Mouse (Mus musculus): ENCODE results near the gene Ubr3.

DNA sequence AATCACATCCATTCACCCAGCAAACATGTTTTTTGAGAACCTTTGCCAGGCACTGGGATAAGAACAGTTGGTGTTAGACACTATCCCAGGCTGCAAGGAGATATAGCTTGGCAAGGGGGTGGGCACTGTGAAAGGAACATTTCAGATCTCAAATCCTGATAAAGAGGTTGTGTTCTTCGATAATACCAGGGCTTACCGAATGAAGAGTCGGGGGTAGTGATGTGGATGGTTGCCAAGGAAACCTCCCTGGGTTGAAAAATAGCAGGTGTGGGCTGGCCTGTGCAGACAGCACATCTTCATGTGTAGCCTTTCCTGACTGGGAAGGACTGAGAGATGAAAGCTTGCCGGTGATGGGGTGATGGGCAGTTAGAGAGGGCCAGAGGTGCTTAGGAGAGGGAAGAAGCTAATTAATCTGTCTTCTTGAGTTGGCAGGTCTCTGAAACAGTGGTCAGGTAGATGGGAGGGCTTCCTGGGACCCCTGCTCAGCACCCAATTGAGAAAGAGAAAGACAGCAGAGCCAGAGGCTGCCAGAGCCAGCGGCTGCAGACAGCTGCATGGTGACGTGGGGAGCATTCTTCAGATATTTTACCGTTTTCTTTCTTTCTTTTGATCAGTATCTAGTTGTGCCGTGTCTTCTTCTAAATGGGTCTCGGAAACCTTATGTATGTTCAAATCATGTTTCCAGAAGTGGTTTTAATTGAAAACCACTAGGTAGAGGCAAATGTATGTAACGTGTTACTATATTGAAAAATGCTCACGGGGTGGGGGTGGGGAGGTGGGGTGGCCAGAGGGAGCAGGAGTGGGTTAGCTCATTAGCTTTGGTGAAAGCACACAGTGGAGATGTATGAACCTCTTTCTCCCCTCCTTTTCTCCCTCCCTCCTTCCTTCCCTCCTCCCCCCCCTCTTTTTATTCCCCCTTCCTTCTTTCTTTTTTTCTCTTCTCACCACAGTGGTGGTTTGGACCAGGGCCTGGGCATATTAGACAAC, 163.6 kb downstream of the Ubr3 start:
- TF ChIP-seq CTCF (IDR thresholded peaks at IDR 0.05; ENCODE audit: control insufficient read depth, insufficient read depth, insufficient read length) (no peak), MYOD1 (IDR thresholded peaks at IDR 0.05; ENCODE audit: control insufficient read depth, insufficient read length, low read depth) (no peak), MAX (IDR thresholded peaks at IDR 0.05) (no peak), FOSL1 (IDR thresholded peaks at IDR 0.05; ENCODE audit: insufficient read depth, low read length, poor library complexity, severe bottlenecking) (no peak)

Data from C2C12 (cell line).